ENCODE assay signal across 8 mouse cellular contexts in the genomic region with DNA sequence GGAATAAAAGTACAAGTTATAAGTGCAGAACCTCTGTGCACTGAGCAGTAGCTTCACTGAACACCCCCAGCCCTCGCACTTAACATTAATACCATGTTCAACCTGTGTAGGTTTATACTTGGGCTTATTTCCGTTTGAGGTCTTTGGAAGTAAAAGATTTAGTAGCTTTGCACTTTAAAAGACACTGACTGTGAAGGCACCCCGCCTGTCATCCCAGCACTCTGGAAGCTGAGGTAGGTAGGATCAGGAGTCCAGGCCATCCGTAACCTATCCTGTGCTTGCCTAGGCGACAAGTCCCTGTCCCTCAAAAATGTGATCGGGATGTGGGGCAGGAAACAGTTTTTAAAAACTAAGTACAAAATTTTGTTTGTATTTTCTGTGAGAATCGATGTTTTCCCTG. TPM values are rescaled to one million over a fixed set of nuclear protein-coding genes. Genes with fewer than 3 reads are reported as not detected.
DNase-seq lines count a peak whose midpoint lies in the region; ATAC-seq and TF ChIP-seq lines count a peak whose summit lies in the region.

No protein-coding gene starts in this region.

- DNase-seq in kidney, adult 11 months, result no peak
- no peak for DNase-seq in gastrocnemius, postnatal 14 days
- no peak for DNase-seq in cerebellum, postnatal 14 days
- no peak for DNase-seq in Muller cell, postnatal 12 days (ENCODE audit: inconsistent ontology term)

- H3K4me3 ChIP-seq in kidney, embryonic 15.5 days (replicated peaks), result peak overlapping the region; percentile 96
- H3K4me3 ChIP-seq in cortical plate, adult 2 months (ENCODE audit: insufficient read depth, low read length), result peak overlapping the region; percentile 55; the same call in 1 of the 2 replicates
- peak overlapping the region; percentile 100 for H3K4me3 ChIP-seq in hindbrain, embryonic 16.5 days (ENCODE audit: low read length)
- peak overlapping the region; percentile 100 for H3K4me3 ChIP-seq in midbrain, embryonic 16.5 days (ENCODE audit: low read depth, low read length)

- no peaks in the 10 kb centered on the region for H3K9me3 ChIP-seq in kidney, embryonic 15.5 days (replicated peaks)
- H3K9me3 ChIP-seq in hindbrain, embryonic 16.5 days (ENCODE audit: control insufficient read depth, low read length), result no peaks in the 10 kb centered on the region
- no peaks in the 10 kb centered on the region for H3K9me3 ChIP-seq in midbrain, embryonic 16.5 days (replicated peaks; ENCODE audit: control insufficient read depth, low read length, poor library complexity, severe bottlenecking)

- TF ChIP-seq POLR2A in cortical plate, adult 2 months (IDR thresholded peaks at IDR 0.05; ENCODE audit: extremely low read depth, insufficient read depth, low read length), result no peak

- no peaks in the 10 kb centered on the region for H3K27me3 ChIP-seq in kidney, embryonic 15.5 days
- no peaks in the 10 kb centered on the region for H3K27me3 ChIP-seq in hindbrain, embryonic 16.5 days (replicated peaks; ENCODE audit: control insufficient read depth, insufficient read depth, low read length)
- no peaks in the 10 kb centered on the region for H3K27me3 ChIP-seq in midbrain, embryonic 16.5 days (ENCODE audit: control insufficient read depth, insufficient read depth, low read depth, low read length)

- H3K36me3 ChIP-seq in kidney, embryonic 15.5 days, result peaks cover 14% of the 10 kb centered on the region
- H3K36me3 ChIP-seq in hindbrain, embryonic 16.5 days (ENCODE audit: control insufficient read depth, insufficient read depth, low read length), result peaks cover 4% of the 10 kb centered on the region
- H3K36me3 ChIP-seq in midbrain, embryonic 16.5 days (ENCODE audit: control insufficient read depth, insufficient read depth, low read length), result peaks cover 3% of the 10 kb centered on the region

- TF ChIP-seq CTCF in cortical plate, adult 2 months (IDR thresholded peaks at IDR 0.05; ENCODE audit: extremely low read depth, insufficient read depth, low read length), result no peak

- no peak for ATAC-seq in kidney, embryonic 15.5 days (replicated peaks; ENCODE audit: low FRiP score)
- ATAC-seq in hindbrain, embryonic 16.5 days, result no peak
- no peak for ATAC-seq in midbrain, embryonic 16.5 days

- H3K4me2 ChIP-seq in kidney, embryonic 15.5 days, result peak overlapping the region; percentile 69
- H3K4me2 ChIP-seq in hindbrain, embryonic 16.5 days (ENCODE audit: low read length), result peak overlapping the region; percentile 85
- peak overlapping the region; percentile 93 for H3K4me2 ChIP-seq in midbrain, embryonic 16.5 days (ENCODE audit: low read length)

- peaks cover 15% of the 10 kb centered on the region for H3K4me1 ChIP-seq in kidney, embryonic 15.5 days
- peaks cover 3% of the 10 kb centered on the region; the same call in 1 of the 2 replicates for H3K4me1 ChIP-seq in cortical plate, adult 2 months (ENCODE audit: control insufficient read depth, insufficient read depth, low read length)
- peaks cover 18% of the 10 kb centered on the region for H3K4me1 ChIP-seq in hindbrain, embryonic 16.5 days (ENCODE audit: control insufficient read depth, insufficient read depth, low read depth, low read length)
- peaks cover 26% of the 10 kb centered on the region for H3K4me1 ChIP-seq in midbrain, embryonic 16.5 days (ENCODE audit: control insufficient read depth, insufficient read depth, low read length)

- no peak overlapping the region for H3K27ac ChIP-seq in kidney, embryonic 15.5 days
- H3K27ac ChIP-seq in cortical plate, adult 2 months (ENCODE audit: insufficient read depth, low read length), result no peak overlapping the region
- no peak overlapping the region for H3K27ac ChIP-seq in hindbrain, embryonic 16.5 days (ENCODE audit: low read depth, low read length)
- H3K27ac ChIP-seq in midbrain, embryonic 16.5 days (ENCODE audit: low read length), result no peak overlapping the region

- intact Hi-C loops in gastrocnemius, postnatal 14 days (cut with DNase I; ENCODE audit: low total_unique reads), result no loop called here

- H3K9ac ChIP-seq in kidney, embryonic 15.5 days, result peak overlapping the region; percentile 96
- peak overlapping the region; percentile 96 for H3K9ac ChIP-seq in hindbrain, embryonic 16.5 days (ENCODE audit: low read depth, low read length)
- peak overlapping the region; percentile 95 for H3K9ac ChIP-seq in midbrain, embryonic 16.5 days (ENCODE audit: low read depth, low read length)

- WGBS in kidney, embryonic 15.5 days, result 44% methylated on average over 7 of the region's 7 CpGs
- 56% methylated on average over 7 of the region's 7 CpGs for WGBS in hindbrain, embryonic 16.5 days
- 50% methylated on average over 7 of the region's 7 CpGs for WGBS in midbrain, embryonic 16.5 days

RNA-seq across cellular contexts. Expression of a gene that starts 1.4 kb away (rescaled TPM):
- polyA plus RNA-seq in kidney, embryonic 15.5 days (2015; fragmentation: Nextera tagmentation; extraction: Ambion mirVana), result 76.5 and 78.9 TPM in 2 replicates
- 89.9 TPM in 2 replicates for polyA plus RNA-seq in cortical plate, adult 2 months (2012; rRNA removed)
- 103 and 111 TPM in 2 replicates for polyA plus RNA-seq in hindbrain, embryonic 16.5 days (2015; fragmentation: Nextera tagmentation; extraction: Ambion mirVana)
- polyA plus RNA-seq in midbrain, embryonic 16.5 days (2015; fragmentation: Nextera tagmentation; extraction: Ambion mirVana), result 99.4 and 101 TPM in 2 replicates
- 10 to 100 TPM; 43.8 to 47.3 TPM for total RNA-seq in gastrocnemius, postnatal 14 days (2021)

RNA-seq across cellular contexts. Expression of a gene that starts 17.3 kb away (rescaled TPM):
- 0.15 and 0.18 TPM in 2 replicates for polyA plus RNA-seq in kidney, embryonic 15.5 days (2015; fragmentation: Nextera tagmentation; extraction: Ambion mirVana)
- 0.25 TPM in 2 replicates for polyA plus RNA-seq in cortical plate, adult 2 months (2012; rRNA removed)
- polyA plus RNA-seq in hindbrain, embryonic 16.5 days (2015; fragmentation: Nextera tagmentation; extraction: Ambion mirVana), result 0.80 and 1.3 TPM in 2 replicates
- 1.1 and 1.5 TPM in 2 replicates for polyA plus RNA-seq in midbrain, embryonic 16.5 days (2015; fragmentation: Nextera tagmentation; extraction: Ambion mirVana)
- under 1 TPM; 0.22 to 0.39 TPM for total RNA-seq in gastrocnemius, postnatal 14 days (2021)

RNA-seq across cellular contexts. Expression of a gene that starts 58.8 kb away (rescaled TPM):
- polyA plus RNA-seq in kidney, embryonic 15.5 days (2015; fragmentation: Nextera tagmentation; extraction: Ambion mirVana), result 0.17 and 0.21 TPM in 2 replicates
- 0.04 TPM in 1 of 2 replicates, not detected in the other for polyA plus RNA-seq in cortical plate, adult 2 months (2012; rRNA removed)
- 0.28 and 0.35 TPM in 2 replicates for polyA plus RNA-seq in hindbrain, embryonic 16.5 days (2015; fragmentation: Nextera tagmentation; extraction: Ambion mirVana)
- 0.46 and 0.50 TPM in 2 replicates for polyA plus RNA-seq in midbrain, embryonic 16.5 days (2015; fragmentation: Nextera tagmentation; extraction: Ambion mirVana)
- not detected for total RNA-seq in gastrocnemius, postnatal 14 days (2021)
